Mouse (Mus musculus) G1E (cell line): ENCODE measurements at regions not wholly inside any gene's neighbourhood (a gene's known extent, or its start where the extent isn't known, plus 50 kb on each side); places are given as distances from the start of the nearest gene placed in this dataset.

Source experiments
- CTCF ChIP-seq: IDR thresholded peaks from 2 replicates; pipeline ENCODE4 v1.5.1; 2012; ENCODE audit warnings: low read depth, low read length, inconsistent platforms, mixed read lengths
- POLR2AphosphoS5 ChIP-seq: IDR thresholded peaks from 2 replicates; pipeline ENCODE4 v1.6.1; 2012; ENCODE audit warnings: low read depth, low read length, inconsistent platforms; ENCODE audit not compliant: insufficient replicate concordance
- TAL1 ChIP-seq: conservative IDR thresholded peaks from 2 replicates; pipeline ENCODE4 v1.6.1; 2012; ENCODE audit warnings: low read depth, low read length, inconsistent platforms, mixed read lengths

DNA sequence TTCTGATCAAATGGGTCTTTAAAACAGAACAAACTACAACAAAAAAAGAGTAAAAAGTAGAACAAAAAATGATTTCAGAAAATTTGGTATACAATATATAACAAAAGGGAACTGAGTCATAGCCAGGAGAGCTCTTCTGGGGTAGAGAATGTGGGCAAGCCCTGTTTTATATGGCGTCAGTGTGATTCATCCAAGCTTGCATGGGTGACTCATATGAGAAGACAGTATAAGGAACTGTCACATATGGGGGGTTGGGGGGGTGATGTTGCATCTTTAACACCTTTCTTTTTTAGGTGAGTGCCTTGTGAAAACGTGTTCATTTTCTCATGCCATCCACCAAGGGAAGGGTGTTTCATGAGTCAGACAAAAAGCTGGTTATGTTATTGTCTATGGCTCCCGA is 503.7 kb upstream of the Frg1 start:
- TF ChIP-seq POLR2AphosphoS5 (no peak), CTCF (no peak), TAL1 (no peak)
